Mouse (Mus musculus) liver, embryonic 14.5 days (tissue): ENCODE measurements around the gene Smarcc2. TPM values are rescaled to one million over a fixed set of nuclear protein-coding genes. Genes with fewer than 3 reads are reported as not detected.

Experiments used
- ATAC-seq: fragments of 200-750 bp; cut with Nextera tagmentation; 2 replicates; pipeline ENCODE4 v1.8.0; 2017; ENCODE audit warnings: moderate number of reproducible peaks, mild to moderate bottlenecking, moderate library complexity; ENCODE audit not compliant: insufficient read depth
- DNase-seq, 3 experiments: peaks; one replicate each; pipeline ENCODE4 v3.0.0-alpha.2; 2012 to 2013; ENCODE audit warnings: low read depth in 3 of 3, low spot score in 3 of 3
- H3K27ac ChIP-seq: fragments of 300-500 bp; sonication (generic); 2 replicates; pipeline ENCODE4 v1.5.1; 2014; ENCODE audit warnings: moderate library complexity, mild to moderate bottlenecking, control low read depth, inconsistent platforms
- H3K27me3 ChIP-seq: fragments of 300-500 bp; sonication (generic); 2 replicates; pipeline ENCODE4 v1.6.1; 2014; ENCODE audit warnings: mild to moderate bottlenecking, low read length, moderate library complexity; ENCODE audit not compliant: control insufficient read depth, insufficient read depth
- H3K36me3 ChIP-seq: fragments of 300-500 bp; sonication (generic); replicated peaks from 2 replicates; pipeline ENCODE4 v1.6.1; 2014; ENCODE audit warnings: low read depth; ENCODE audit not compliant: control insufficient read depth, insufficient read depth
- H3K4me1 ChIP-seq, 2 experiments: fragments of 200-500 bp in 1 of 2; fragments of 300-500 bp in 1 of 2; sonication (generic) in 1 of 2; replicated peaks; 2 replicates each; pipeline ENCODE4 v1.6.1; 2012 to 2014; ENCODE audit warnings: antibody characterized with exemption in 1 of 2, inconsistent platforms in 1 of 2, low read length in 1 of 2; ENCODE audit not compliant: control insufficient read depth in 2 of 2, insufficient read depth in 2 of 2
- H3K4me2 ChIP-seq: fragments of 300-500 bp; sonication (generic); 2 replicates; pipeline ENCODE4 v1.6.1; 2014; ENCODE audit warnings: low read depth, mild to moderate bottlenecking, control low read depth, moderate library complexity
- H3K4me3 ChIP-seq, 2 experiments: fragments of 200-500 bp in 1 of 2; fragments of 300-500 bp in 1 of 2; sonication (generic) in 1 of 2; 2 replicates each; pipeline ENCODE4 v1.5.1; 2012 to 2014; ENCODE audit warnings: low read depth in 2 of 2, low read length in 2 of 2, mild to moderate bottlenecking in 2 of 2, control low read depth in 1 of 2, inconsistent platforms in 1 of 2, moderate library complexity in 1 of 2; ENCODE audit not compliant: insufficient read depth in 1 of 2
- H3K9ac ChIP-seq: fragments of 300-500 bp; sonication (generic); replicated peaks from 2 replicates; pipeline ENCODE4 v1.6.1; 2014; ENCODE audit warnings: mild to moderate bottlenecking, control low read depth, moderate library complexity
- H3K9me3 ChIP-seq: fragments of 300-500 bp; sonication (generic); 2 replicates; pipeline ENCODE4 v1.6.1; 2016; ENCODE audit warnings: low read length, mixed read lengths; ENCODE audit not compliant: control insufficient read depth
- CTCF ChIP-seq: IDR thresholded peaks from 2 replicates; pipeline ENCODE4 v1.5.1; 2016; ENCODE audit warnings: antibody characterized with exemption, low read depth, control low read depth
- EP300 ChIP-seq: IDR thresholded peaks from 2 replicates; pipeline ENCODE4 v1.6.1; 2016; ENCODE audit warnings: antibody characterized with exemption, low read depth
- WGBS: fragments of 180-500 bp; shearing (Covaris S2); extraction: QIAGEN DNeasy Blood & Tissue Kit; methylation state at CpG from one replicate; pipeline ENCODE4 v1.1.7; 2014; ENCODE audit not compliant: insufficient replicate concordance; 5-methylcytosine and 5-hydroxymethylcytosine counted together
- polyA plus RNA-seq, 2 experiments: library from polyadenylated mRNA; depleted of rRNA in 1 of 2; stranded (reverse) in 1 of 2; unstranded in 1 of 2; fragments of >200 nt; fragmentation: Nextera tagmentation in 1 of 2; extraction: Ambion mirVana in 1 of 2; gene quantifications; 2 replicates each; pipeline versions ENCODE4 v1.2.1 to v1.2.3; 2012 to 2014

Gene Smarcc2
- polyA plus RNA-seq, 2 experiments = 27.7 to 29.8 TPM

DNA sequence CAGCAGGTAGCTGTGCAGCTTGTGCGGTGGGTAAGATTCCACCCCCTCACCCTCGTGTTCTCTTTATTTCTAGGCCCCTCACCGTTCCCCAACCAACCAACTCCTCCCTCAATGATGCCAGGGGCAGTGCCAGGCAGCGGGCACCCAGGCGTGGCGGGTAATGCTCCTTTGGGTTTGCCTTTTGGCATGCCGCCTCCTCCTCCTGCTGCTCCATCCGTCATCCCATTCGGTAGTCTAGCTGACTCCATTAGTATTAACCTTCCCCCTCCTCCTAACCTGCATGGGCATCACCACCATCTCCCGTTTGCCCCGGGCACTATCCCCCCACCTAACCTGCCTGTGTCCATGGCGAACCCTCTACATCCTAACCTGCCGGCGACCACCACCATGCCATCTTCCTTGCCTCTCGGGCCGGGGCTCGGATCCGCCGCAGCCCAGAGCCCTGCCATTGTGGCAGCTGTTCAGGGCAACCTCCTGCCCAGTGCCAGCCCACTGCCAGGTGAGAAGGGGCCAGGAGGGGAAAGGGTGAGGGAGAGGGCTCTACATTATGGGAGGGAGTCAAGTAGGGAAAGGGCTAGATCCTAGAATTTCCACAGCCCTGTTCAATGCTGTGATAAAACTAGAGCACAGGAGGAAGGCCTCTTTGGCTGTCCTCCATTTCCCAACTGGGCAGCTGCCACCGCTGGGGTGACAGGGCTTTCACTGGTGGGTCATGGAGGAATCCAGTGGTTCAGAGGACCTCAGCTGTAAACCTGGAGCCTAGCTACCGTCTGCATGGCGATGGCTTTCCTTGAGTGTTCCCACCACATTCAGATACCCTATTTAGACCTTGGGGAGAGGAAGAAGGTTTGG lies 29.0 kb downstream of the Smarcc2 start:
- TF ChIP-seq EP300 (no peak), CTCF (no peak)
- Histone ChIP-seq H3K27me3 (no peaks in the 10 kb centered on the region), H3K36me3 (peaks cover 58% of the 10 kb centered on the region)

DNA sequence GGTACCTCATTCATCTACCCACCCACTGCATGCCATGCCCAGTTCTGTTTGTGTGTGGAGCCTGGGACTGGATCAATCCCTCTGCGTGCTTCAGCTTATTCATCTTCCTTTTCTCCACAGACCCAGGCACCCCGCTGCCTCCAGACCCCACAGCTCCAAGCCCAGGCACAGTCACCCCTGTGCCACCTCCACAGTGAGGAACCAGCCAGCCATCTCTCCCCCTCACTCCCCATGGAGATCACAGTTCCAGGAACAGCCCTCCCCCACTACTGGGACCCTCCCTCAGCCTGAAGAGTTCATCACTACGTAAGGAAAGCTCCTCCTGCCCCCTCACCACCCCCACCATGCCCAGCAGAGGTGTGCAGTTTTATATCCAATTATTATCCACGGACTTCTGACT lies 29.7 kb downstream of the Smarcc2 start:
- no peak overlapping the region for H3K27ac ChIP-seq
- no peak for DNase-seq
- H3K9me3 ChIP-seq = no peaks in the 10 kb centered on the region
- TF ChIP-seq CTCF = no peak
- no peak for TF ChIP-seq EP300
- ATAC-seq = no peak
- no peaks in the 10 kb centered on the region for H3K27me3 ChIP-seq
- peaks cover 51% of the 10 kb centered on the region for H3K36me3 ChIP-seq
- WGBS = 85% methylated on average over 4 of the region's 4 CpGs
- no peak overlapping the region for H3K9ac ChIP-seq
- no peak overlapping the region for H3K4me2 ChIP-seq
- H3K4me1 ChIP-seq = peaks cover 7 to 19% of the 10 kb centered on the region in 2 experiments; a peak in 3 of 4 replicates
- H3K4me3 ChIP-seq = no peak overlapping the region

More for the DNA sequence above, 29.0 kb downstream of the Smarcc2 start:
- no peak for ATAC-seq
- Histone ChIP-seq H3K9me3 (no peaks in the 10 kb centered on the region), H3K4me3 (no peak overlapping the region), H3K9ac (no peak overlapping the region), H3K4me1 (peaks cover 7 to 19% of the 10 kb centered on the region in 2 experiments; a peak in 3 of 4 replicates), H3K27ac (no peak overlapping the region), H3K4me2 (no peak overlapping the region)
- DNase-seq = no peak
- WGBS = 91% methylated on average over 22 of the region's 22 CpGs

DNA sequence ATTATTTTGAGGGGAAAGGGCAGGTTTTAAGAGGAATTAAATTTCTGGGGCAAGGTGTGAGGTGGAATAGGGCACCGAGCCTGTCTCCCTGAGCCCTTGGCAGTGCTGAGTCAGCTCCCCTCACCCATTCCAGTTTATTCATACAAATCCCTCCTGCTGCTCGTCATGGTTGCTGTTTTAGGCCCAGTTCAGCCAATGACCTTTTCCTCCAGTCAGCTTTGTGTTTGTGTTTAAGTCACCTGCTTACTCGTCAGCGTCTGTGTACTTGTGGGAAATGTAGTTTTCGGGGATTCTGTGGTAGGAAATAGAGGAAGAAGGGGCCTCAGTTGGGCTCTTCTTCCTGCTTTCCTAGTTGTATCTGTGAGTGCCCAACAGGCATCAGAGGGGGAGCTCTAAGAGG lies 30.3 kb downstream of the Smarcc2 start:
- WGBS = 53% methylated on average over 5 of the region's 5 CpGs
- TF ChIP-seq CTCF (no peak), EP300 (no peak)
- H3K4me2 ChIP-seq = no peak overlapping the region
- H3K36me3 ChIP-seq = peaks cover 45% of the 10 kb centered on the region
- peaks cover 7 to 19% of the 10 kb centered on the region in 2 experiments; a peak in 3 of 4 replicates for H3K4me1 ChIP-seq
- DNase-seq (no peak), ATAC-seq (no peak)
- no peaks in the 10 kb centered on the region for H3K27me3 ChIP-seq
- H3K27ac ChIP-seq = no peak overlapping the region
- no peak overlapping the region for H3K9ac ChIP-seq
- H3K4me3 ChIP-seq = no peak overlapping the region
- no peaks in the 10 kb centered on the region for H3K9me3 ChIP-seq

DNA sequence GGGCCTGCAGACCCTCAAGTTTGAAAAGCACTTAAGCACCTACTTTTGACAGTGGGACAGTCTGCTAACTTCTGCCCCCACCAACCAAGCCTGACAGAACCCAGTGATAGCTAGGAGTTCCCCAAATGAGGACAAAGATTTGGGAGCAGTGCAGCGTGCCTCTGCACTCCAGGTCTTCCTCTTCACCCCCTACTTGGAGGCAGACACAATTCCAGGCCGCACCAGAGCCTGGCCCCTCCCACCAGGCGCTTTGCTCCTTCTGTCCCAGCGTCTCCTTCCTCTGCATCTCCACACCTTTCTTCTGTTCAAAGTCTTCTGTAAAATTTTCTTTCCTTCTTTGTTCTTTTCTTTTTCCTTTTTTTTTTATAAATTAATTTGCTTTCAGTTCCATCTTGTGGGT lies 30.7 kb downstream of the Smarcc2 start:
- Histone ChIP-seq H3K9me3 (no peaks in the 10 kb centered on the region), H3K9ac (no peak overlapping the region), H3K4me2 (no peak overlapping the region), H3K27me3 (no peaks in the 10 kb centered on the region), H3K36me3 (peaks cover 45% of the 10 kb centered on the region), H3K27ac (no peak overlapping the region), H3K4me1 (peaks cover 7 to 22% of the 10 kb centered on the region in 2 experiments), H3K4me3 (no peak overlapping the region)
- no peak for ATAC-seq
- TF ChIP-seq CTCF = no peak
- no peak for TF ChIP-seq EP300
- DNase-seq = no peak
- WGBS = 79% methylated on average over 4 of the region's 4 CpGs

DNA sequence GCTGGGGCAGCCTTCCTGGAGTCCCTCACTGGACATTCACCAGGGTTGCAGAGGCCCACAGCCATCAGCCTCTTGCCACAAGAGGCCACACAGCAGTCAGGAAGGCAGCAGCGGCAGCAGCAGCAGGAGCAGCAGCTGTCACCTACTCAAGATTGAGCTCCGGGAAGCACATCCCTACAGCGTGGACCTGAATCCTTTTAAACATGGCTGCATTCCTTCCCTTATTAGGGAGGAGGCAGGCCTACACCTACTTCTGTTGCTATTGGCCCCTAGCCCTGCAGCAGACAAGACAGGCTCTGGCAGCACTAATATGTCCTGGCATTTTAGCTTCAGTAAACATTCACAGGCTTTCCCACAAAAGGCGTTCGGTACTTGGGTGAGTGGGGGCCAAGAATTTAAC lies 31.2 kb downstream of the Smarcc2 start:
- no peaks in the 10 kb centered on the region for H3K9me3 ChIP-seq
- 82% methylated on average over 5 of the region's 5 CpGs for WGBS
- peaks cover 12 to 26% of the 10 kb centered on the region in 2 experiments for H3K4me1 ChIP-seq
- TF ChIP-seq CTCF = no peak
- TF ChIP-seq EP300 = no peak
- peaks cover 45% of the 10 kb centered on the region for H3K36me3 ChIP-seq
- H3K27me3 ChIP-seq = no peaks in the 10 kb centered on the region
- DNase-seq (no peak), ATAC-seq (no peak)
- H3K4me2 ChIP-seq = no peak overlapping the region
- H3K4me3 ChIP-seq = no peak overlapping the region
- no peak overlapping the region for H3K9ac ChIP-seq
- H3K27ac ChIP-seq = no peak overlapping the region
